Mouse (Mus musculus) lung, adult 2 months (tissue): ENCODE measurements around the gene Terf2. TPM values are rescaled to one million over a fixed set of nuclear protein-coding genes. Genes with fewer than 3 reads are reported as not detected.

Experiments used
- DNase-seq: peaks from one replicate; pipeline ENCODE4 v3.0.0; 2022
- H3K4me1 ChIP-seq: fragments of 200-500 bp; 2 replicates; pipeline ENCODE4 v1.6.1; 2011; ENCODE audit warnings: low read length; ENCODE audit not compliant: control insufficient read depth, insufficient read depth
- H3K4me3 ChIP-seq: fragments of 200-500 bp; replicated peaks from 2 replicates; pipeline ENCODE3; 2011; ENCODE audit warnings: low read depth, mild to moderate bottlenecking, control low read depth, low read length; ENCODE audit errors: extremely low read depth
- CTCF ChIP-seq: fragments of 200-500 bp; IDR thresholded peaks from 2 replicates; pipeline ENCODE4 v1.5.1; 2011; ENCODE audit warnings: mild to moderate bottlenecking, low read length, control low read depth; ENCODE audit not compliant: insufficient read depth
- POLR2A ChIP-seq: fragments of 200-500 bp; IDR thresholded peaks from 2 replicates; pipeline ENCODE4 v1.6.1; 2011; ENCODE audit warnings: low read depth, mild to moderate bottlenecking, control low read depth, low read length, borderline replicate concordance; ENCODE audit errors: extremely low read depth
- WGBS: fragments of 180-500 bp; shearing (Covaris S2); methylation state at CpG from one replicate; pipeline ENCODE4 v1.1.7; 2018; 5-methylcytosine and 5-hydroxymethylcytosine counted together
- polyA plus RNA-seq: library from polyadenylated mRNA; depleted of rRNA; stranded (reverse); fragments of >200 nt; gene quantifications from 2 replicates; pipeline ENCODE4 v1.2.3, GENCODE M21; 2012; rRNA removed

Gene Terf2
- polyA plus RNA-seq, 1 experiment = 13.5 TPM

DNA sequence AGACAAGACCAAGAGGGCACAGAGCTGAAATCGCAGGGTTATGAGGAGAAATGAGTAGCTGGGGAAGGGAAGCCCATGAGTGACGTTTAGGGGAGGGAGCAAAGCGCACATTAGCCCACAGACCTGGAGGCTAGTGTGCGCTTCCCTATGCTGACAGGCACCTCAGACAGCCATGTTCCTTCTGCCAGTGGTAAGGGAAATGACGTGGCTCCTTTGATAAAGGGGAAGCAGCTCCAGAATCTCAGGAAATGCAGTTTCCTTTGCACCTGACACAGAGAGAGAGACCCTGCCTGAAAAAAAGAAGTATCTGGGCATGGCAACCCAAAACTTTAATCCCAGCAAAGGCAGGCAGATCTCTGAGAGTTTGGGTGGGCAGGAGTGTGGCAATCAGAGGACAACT, 66.3 kb downstream of the Terf2 start:
- DNase-seq = no peak
- peaks cover 9% of the 10 kb centered on the region for H3K4me1 ChIP-seq
- 54% methylated on average over 5 of the region's 5 CpGs for WGBS

GRCm38 (mm10) chr8:107029310-107029709, 67.0 kb downstream of the Terf2 start:
- TF ChIP-seq POLR2A = no peak
- TF ChIP-seq CTCF = no peak
- Histone ChIP-seq H3K4me3 (no peak overlapping the region), H3K4me1 (peaks cover 9% of the 10 kb centered on the region)
- no peak for DNase-seq
- 62% methylated on average over 3 of the region's 3 CpGs for WGBS

More for the DNA sequence above, 66.3 kb downstream of the Terf2 start:
- H3K4me3 ChIP-seq = no peak overlapping the region
- TF ChIP-seq CTCF = no peak
- no peak for TF ChIP-seq POLR2A

DNA sequence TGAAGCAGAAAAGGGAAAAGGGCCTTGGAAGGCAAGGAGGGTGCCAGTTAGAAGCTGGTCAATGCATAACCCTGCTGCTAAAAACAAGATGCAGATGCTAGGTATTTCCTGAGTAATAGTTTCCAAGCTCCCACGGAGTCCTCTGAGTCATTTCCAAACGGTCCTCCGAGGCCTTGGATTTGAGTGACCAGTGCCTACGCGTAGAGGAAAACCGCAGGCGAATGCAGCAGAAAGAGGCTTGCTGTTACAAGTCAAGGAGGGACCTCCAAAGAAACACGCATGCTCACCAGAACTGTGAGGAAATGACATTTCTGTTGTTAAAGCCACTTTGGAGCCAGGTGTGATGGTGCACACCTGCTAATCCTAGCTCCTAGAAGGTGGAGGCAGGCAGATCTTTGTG, 72.9 kb downstream of the Terf2 start:
- DNase-seq = no peak
- 87% methylated on average over 8 of the region's 8 CpGs for WGBS
- Histone ChIP-seq H3K4me3 (no peak overlapping the region), H3K4me1 (no peaks in the 10 kb centered on the region)
- TF ChIP-seq POLR2A (no peak), CTCF (no peak)

Other genes starting within 250 kb of the Terf2 start
- 0.48 and 0.89 TPM in 2 replicates for gene Has3, start 226.3 kb downstream of the Terf2 start, polyA plus RNA-seq
- gene Utp4, start 202.9 kb downstream of the Terf2 start, polyA plus RNA-seq = 12.3 and 14.5 TPM in 2 replicates
- 9.9 and 12.1 TPM in 2 replicates for gene Sntb2, start 160.8 kb downstream of the Terf2 start, polyA plus RNA-seq
- 19.6 and 27.8 TPM in 2 replicates for gene Vps4a, start 65.3 kb downstream of the Terf2 start, polyA plus RNA-seq
- gene Pdf, start 47.9 kb downstream of the Terf2 start, polyA plus RNA-seq = 30.2 and 54.6 TPM in 2 replicates
- 24.7 and 31.6 TPM in 2 replicates for gene Cog8, start 39.9 kb downstream of the Terf2 start, polyA plus RNA-seq
- gene Nip7, start 39.7 kb downstream of the Terf2 start, polyA plus RNA-seq = 20.3 and 26.0 TPM in 2 replicates
- gene Tmed6, start 30.9 kb downstream of the Terf2 start, polyA plus RNA-seq = 0.65 and 0.99 TPM in 2 replicates
- 68.7 and 97.9 TPM in 2 replicates for gene Cyb5b, start 54.1 kb upstream of the Terf2 start, polyA plus RNA-seq
- gene Nfat5, start 196.9 kb upstream of the Terf2 start, polyA plus RNA-seq = 21.0 and 31.2 TPM in 2 replicates